Mouse (Mus musculus): ENCODE measurements at regions not wholly inside any gene's neighbourhood (a gene's known extent, or its start where the extent isn't known, plus 50 kb on each side); places are given as distances from the start of the nearest gene placed in this dataset.

- TF ChIP-seq POLR2A (IDR thresholded peaks at IDR 0.05; ENCODE audit: insufficient read depth, low read length) (no peak), CTCF (IDR thresholded peaks at IDR 0.05; ENCODE audit: low read depth, low read length) (no peak), EP300 (IDR thresholded peaks at IDR 0.05; ENCODE audit: insufficient read depth, low read depth, low read length) (no peak)
These were observed 317.4 kb upstream of the Shh start for GRCm38 (mm10) chr5:28784339-28784966.

All from ES-Bruce4 (cell line).